Mouse (Mus musculus) heart, postnatal 14 days (tissue): ENCODE measurements at regions not wholly inside any gene's neighbourhood (a gene's known extent, or its start where the extent isn't known, plus 50 kb on each side); places are given as distances from the start of the nearest gene placed in this dataset.
"Not testable (repeated sequence)": the region's sequence is repeated elsewhere in the genome, so short reads cannot be mapped to it uniquely, and the experiment has no call there.

Experiments
- DNase-seq, 2 experiments: peaks; one replicate each; pipeline ENCODE4 v3.0.0; 2021 to 2022
- intact Hi-C: fragments of 180-260 bp; cut with DNase I; formaldehyde crosslinking; loops from one replicate; pipeline ENCODE4 v1.15.1; 2025

- intact Hi-C loops = loop anchor here (1.0 to 10.0 kb wide), 5 partner anchors 166 to 1526 kb away; no protein-coding TSS in a partner anchor
- peak; percentile 87 to 92 for DNase-seq
Measured at GRCm38 (mm10) chr2:160578384-160579320, 67.0 kb upstream of the Top1 start.

- DNase-seq = no peak
- intact Hi-C loops = no loop called here
Measured at GRCm38 (mm10) chr2:160580250-160580649, 65.4 kb upstream of the Top1 start.

DNA sequence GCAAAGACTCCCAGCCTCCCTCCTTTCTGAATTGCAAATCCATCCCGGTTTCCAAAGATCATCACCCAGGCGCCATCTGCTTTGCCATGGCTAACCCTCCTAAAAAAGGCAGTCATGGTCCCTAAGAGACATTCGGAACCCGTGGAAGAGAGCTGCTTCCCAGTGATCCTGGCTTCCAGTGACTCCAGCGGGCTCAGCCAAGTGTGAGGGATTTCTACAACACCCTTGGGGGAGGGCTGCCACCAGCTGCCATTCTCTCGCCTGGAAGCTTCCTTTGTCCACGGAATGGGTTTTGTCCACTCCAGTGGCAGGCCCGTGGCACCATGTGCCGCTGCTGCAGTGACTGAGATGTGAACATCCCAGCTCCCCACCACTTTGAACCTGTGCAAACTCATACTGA is 64.7 kb upstream of the Top1 start:
- intact Hi-C loops = no loop called here
- no peak for DNase-seq

DNA sequence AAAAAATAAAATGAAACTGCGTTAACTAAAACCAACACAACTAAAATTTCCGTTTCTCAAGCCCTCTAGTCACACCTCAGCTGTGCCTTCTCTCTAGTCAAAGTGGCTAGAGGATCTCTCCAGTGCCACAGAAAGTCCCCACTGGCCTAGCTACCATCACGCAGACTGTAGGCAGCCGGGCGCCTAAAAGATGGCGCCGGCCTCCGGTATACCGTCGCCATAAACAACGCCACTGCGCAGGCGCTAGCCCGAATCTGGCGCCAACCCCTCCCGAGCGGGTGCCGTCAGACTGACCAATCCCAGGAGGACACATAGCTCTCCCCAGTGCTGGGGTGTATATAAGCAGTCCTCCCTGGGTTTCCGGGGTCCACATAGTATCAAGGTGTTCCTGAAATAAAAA is 62.7 kb upstream of the Top1 start:
- intact Hi-C loops, DNase-seq: not testable (repeated sequence)

DNA sequence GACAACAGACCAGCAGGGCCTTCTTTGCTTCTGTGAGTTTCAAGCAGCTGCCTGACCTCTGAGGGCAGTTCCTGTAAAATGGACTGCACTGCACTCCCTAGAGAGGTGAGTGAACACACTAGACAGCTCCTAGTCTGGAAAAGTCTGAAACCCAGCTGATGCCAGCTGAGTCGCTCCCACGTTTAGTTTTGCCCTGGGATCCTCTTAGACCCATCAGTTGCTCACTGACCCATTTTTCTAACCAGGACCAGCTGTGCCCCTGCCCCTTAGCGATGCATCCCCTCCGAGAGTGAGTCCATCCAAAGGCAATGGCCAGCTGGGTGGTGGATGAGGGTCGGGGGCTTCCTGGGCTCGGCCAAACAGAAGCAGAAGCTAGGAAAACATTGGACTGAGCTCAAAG is 62.2 kb upstream of the Top1 start:
- no peak for DNase-seq
- intact Hi-C loops = no loop called here

DNA sequence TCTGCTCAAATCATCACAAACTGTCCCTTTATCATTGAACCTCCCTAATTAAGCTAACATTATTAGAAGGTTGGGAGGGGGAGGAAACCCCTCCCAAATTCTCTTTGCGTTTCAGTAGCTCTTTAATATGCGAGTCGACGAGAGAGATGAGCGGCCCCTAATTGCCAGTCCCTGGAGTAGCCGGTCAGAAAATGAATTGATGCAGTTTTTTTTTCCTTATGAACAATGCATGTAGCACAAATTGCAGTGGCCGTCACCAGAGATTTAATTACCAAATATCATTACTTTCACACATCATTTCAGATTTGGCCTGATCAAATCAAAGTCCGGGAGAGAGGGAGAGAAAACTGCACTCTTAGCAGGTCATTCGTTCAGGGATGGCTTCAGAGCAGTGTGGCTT is 61.1 kb upstream of the Top1 start:
- DNase-seq = no peak

GRCm38 (mm10) chr2:160587015-160587835 is 58.5 kb upstream of the Top1 start:
- intact Hi-C loops = no loop called here
- DNase-seq = no peak

More for the DNA sequence above, 61.1 kb upstream of the Top1 start:
- intact Hi-C loops = no loop called here

DNA sequence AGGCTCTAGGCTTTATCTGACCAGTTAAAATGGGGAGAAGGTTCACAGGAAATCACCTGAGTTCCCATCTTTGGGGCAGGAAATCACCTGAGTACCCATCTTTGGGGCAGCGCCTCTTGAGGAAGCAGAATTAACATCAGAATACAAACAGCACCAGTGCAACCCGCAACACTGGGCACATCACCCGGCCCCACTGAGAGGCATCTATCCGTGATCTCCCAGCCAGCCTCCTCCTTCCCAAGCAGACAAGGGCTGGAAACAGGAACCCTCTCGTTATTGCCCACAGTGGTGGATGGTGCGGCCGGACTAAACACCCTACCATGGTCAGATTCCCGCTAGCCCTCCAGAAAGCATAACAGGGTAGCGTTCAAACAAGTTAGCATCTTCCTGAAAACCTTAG is 57.3 kb upstream of the Top1 start:
- no peak for DNase-seq
- intact Hi-C loops = no loop called here

- intact Hi-C loops = loop anchor here (5.0 kb wide), 1 partner anchor 1533 kb away; no protein-coding TSS in a partner anchor
Measured at GRCm38 (mm10) chr2:160590209-160590910, 55.3 kb upstream of the Top1 start.

DNA sequence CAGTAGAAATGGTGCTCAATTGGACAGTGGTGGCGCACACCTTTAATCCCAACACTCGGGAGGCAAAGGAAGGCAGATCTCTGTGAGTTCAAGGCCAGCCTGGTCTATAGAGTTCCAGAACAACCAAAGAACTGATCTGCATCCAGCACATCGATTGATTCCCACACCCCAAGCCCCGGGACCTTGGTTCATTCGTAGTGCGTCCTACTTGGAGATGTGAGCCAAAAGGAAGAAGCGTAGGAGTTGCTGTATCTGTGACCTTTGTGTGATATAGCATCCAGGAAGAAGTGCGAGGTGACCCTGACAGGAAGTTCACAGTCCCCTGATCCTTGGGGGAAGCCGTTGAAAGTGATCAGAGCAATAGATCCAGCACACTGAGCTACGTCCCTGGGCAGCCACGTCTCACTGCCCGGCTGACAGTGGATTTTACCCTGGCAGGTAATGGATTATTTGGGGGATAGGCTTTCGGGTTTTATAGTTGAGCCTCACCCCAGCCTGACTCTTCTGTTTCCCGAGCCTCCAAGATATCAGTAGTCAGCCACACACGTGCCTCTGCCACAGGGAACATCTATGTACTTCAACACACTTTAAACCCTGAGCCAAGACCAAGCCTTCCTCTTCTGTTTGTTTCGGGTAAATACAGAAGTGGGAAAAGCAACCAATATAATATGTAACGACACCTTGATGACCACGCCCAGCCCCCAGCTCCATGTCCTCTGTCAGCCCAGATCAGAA is 54.1 kb upstream of the Top1 start:
- intact Hi-C loops = loop anchor here (2.0 to 5.0 kb wide), 2 partner anchors 1534 to 1727 kb away; no protein-coding TSS in a partner anchor
- no peak for DNase-seq

More at GRCm38 (mm10) chr2:160590209-160590910, 55.3 kb upstream of the Top1 start:
- DNase-seq = no peak

DNA sequence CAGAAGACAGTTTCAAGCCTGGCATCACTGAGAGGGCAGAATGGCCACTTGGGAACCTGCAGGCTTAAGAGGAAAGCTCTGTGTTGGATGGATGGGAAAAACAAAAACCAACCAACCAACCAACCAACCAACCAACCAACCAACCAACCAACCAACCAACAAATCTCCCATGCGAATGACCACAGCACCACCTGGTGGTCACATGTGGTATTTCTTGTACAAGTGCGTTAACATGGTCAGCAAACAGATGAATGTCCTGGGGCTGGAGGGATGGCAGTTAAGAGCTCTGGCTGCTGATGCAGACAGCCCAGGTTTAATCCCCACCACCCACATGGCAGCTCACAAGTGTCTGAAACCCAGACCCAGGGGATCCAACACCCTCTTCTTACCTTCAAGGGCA is 52.7 kb upstream of the Top1 start:
- intact Hi-C loops = loop anchor here (1.0 to 5.0 kb wide), 3 partner anchors 1536 to 1728 kb away; no protein-coding TSS in a partner anchor
- peak; percentile 77 to 86 for DNase-seq
